Mouse (Mus musculus): ENCODE measurements at regions not wholly inside any gene's neighbourhood (a gene's known extent, or its start where the extent isn't known, plus 50 kb on each side); places are given as distances from the start of the nearest gene placed in this dataset.

DNA sequence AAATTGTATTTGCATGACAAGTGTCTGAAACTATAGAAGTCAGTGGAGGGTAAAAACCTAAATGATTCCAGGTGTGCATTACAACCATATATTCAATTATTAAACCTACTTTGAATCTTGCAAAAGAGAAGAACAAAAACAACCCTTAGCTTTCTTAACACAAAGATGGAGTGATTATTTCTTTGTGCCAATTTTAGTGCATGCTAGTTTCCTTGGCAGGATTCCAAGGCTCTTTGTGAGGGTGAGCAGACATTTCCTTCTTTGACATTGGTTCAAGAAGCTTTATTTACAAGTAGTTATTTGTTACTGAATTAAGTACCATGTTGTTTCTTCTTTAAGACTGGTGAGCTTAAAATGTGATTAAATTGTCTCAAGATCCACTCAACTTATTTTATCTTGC lies 401.2 kb downstream of the Col12a1 start:
- intact Hi-C loops (cut with DNase I) = no loop called here

DNA sequence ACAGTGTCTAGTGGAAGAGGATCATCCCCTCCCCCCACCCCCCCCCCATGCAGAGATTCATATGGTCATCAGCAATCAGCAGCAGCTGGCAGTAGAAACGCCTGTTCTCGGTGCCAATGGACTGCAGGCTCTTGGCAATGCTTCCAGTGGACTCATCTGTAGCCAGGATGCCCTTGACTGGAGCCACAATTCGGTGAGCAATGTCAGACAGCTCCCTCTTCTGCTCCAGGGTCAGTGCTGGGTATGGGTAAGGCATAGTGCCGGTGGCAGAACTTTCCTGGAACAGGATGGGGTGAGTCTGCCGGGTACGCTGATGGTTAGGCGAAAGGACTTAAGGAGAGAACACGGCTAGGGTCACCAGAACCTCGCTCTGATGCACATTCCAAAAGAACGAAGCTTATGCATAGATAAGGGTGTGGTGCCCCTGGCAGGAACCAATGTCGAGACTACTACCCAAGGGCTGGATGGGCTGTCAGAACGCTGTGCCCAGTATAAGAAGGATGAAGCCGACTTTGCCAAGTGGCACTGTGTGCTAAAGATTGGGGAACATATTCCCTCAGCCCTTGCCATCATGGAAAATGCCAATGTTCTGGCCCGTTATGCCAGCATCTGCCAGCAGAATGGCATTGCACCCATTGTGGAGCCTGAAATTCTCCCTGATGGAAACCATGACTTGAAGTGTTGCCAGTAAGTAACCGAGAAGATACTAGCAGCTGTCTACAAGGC lies 372.1 kb downstream of the Col12a1 start:
- intact Hi-C loops (cut with DNase I) = no loop called here
- DNase-seq = peak in 1 of 2 experiments; percentile 6

More for the DNA sequence above, 401.2 kb downstream of the Col12a1 start:
- no peak for DNase-seq

DNA sequence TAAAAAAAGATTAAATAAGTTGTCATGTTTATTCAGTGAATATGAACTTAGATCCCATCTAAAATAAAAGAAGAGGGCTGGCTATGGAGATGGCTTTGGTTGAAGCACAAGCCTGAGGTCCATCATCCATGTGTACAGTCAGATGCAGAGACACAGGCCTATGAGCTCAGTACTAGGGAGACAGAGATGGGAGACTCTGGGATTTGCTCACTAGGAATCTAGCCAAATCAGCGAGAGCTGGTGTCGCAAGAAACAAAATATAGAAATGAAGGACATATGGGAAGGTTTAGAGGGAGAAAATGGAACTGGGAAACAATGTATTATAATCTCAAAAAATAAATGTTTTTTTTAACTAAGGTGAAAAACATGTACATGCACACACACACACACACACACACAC lies 326.6 kb downstream of the Col12a1 start:
- intact Hi-C loops (cut with DNase I) = no loop called here
- no peak for DNase-seq

DNA sequence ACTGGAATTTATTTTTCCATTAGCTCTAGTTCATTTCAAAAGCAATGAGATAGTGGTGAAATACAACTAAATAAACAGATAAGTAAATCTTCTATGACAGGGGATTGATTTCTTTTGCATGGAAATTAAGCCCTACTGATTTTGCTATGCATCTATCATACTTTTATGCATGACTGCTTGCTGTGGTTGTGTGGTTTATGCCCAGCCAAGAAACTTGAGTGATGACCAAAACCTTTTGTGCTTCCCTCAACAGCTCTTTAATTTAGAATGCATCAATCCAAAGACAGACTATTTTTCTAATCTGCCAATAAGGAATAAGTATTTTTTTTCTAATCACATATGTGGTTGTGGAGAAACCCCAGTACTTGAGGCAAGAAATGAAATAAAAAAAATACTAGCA lies 303.6 kb downstream of the Col12a1 start:
- intact Hi-C loops (cut with DNase I) = no loop called here
- DNase-seq = no peak

DNA sequence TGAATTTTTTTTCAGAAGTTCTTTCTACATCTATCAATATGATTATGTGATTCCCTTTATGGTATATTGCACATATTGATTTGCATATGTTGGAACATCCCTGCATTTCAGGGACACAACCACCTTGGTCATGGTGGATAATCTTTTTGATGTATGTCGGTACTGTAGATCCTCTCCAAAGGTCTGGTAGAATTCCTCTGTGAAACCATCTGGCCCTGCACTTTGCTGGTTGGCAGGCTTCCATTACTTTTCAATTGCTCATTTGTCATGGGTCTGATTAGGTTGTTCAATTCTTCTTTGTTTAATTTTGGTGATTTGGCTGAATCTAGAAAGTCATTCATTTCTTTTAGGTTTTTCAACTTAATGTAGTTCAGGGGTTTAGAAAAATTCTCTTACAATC lies 288.2 kb downstream of the Col12a1 start:
- no peak for DNase-seq
- intact Hi-C loops (cut with DNase I) = no loop called here

GRCm38 (mm10) chr9:79437636-79438035 lies 281.0 kb downstream of the Col12a1 start:
- no peak for DNase-seq
- intact Hi-C loops (cut with DNase I) = no loop called here

DNA sequence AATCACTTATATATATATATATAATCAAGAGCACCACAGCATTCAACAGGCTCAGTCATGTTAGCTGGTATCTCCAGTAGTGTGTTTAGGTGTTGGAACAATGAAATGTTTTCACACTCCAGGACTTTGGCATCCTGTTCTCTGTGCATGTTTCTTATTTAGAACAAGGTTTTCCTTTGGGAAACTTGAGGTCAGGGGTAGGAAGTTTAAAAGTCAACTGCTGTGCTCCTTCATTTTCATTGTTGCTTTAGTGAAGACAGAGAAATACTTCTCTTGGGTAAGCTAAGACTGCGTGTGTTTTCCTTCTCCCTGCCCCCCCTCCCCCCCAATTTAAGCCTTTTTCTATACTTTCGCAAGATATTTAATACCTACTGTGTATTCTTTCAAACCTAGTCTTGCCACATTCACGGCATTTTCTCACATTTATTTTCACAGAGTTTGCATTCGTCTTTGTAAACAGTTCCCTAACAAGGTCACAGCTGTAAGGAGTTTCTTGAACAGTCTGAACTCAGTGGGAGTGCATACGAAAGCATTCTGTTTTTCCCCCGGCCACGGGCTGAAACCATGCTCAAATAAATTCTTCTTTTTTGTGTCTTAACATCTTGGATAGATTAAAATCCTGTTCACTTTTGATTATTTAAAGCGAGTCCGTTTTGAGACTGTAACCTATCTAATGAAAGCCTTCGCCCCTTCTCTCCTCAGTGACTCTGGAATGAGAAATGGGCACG lies 279.2 kb downstream of the Col12a1 start:
- intact Hi-C loops (cut with DNase I) = no loop called here
- DNase-seq = no peak

DNA sequence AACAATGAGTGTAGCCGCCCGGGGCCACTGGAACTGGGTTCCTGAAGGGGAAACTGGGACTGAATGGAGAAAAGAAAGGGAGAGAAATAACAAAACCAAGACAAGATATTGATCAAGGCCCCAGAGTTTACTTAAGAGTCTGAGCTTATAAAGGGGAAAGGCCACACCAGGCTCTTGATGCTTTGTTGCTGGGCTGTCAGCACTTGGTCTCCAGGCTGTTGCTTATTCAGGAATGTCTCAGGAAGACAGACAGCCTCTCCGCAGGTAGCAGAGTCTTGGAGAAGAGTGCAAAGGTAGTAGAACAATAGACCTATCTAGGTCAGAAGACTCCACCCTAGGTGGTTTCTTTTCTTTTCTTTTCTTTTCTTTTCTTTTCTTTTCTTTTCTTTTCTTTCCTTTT lies 263.4 kb downstream of the Col12a1 start:
- intact Hi-C loops (cut with DNase I) = no loop called here

GRCm38 (mm10) chr9:79479118-79479517 lies 239.5 kb downstream of the Col12a1 start:
- intact Hi-C loops (cut with DNase I) = no loop called here
- no peak for DNase-seq

More for the DNA sequence above, 263.4 kb downstream of the Col12a1 start:
- DNase-seq = no peak

GRCm38 (mm10) chr9:79500253-79500652 lies 218.4 kb downstream of the Col12a1 start:
- intact Hi-C loops (cut with DNase I) = no loop called here
- no peak for DNase-seq

- no peak for DNase-seq
- intact Hi-C loops (cut with DNase I) = no loop called here
Measured at GRCm38 (mm10) chr9:79502034-79502433, 216.6 kb downstream of the Col12a1 start.

DNA sequence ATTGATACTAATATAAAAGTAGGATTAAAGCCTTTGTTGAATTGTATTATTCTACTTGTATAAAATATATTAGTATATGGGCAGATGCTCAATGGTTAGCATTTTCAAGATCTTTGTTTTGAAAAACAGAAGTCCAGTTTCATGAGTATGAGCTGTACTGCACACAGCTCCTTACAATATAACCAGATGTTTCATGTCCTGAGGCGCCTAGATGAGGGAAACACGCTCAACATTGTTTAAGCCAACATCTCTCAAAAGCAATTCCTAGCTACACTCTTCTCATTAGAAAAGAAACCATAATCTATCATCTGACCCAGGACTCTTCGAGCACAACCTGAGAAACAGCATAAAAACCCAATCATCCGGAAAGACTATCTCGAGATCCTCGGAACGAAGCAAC lies 202.2 kb downstream of the Col12a1 start:
- no peak for DNase-seq
- intact Hi-C loops (cut with DNase I) = no loop called here

DNA sequence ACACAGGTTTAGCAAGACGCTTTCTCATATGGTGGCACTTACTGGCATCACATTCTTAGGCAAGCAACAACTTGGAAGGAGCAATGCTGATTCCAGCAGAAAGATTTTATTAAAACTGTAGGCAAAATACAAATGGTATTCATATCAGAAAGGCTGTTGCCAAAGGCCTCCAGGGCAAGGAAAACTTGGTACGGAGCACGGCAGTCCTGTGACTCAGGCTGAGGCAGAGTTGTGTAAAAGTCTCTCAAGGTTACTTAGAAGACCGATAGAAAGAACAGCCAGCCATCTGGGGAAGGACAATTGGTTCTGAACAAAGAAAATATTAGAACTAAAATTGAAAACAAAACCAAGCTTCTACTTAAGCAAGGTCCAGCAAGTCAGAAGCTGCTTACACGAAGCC lies 201.2 kb downstream of the Col12a1 start:
- intact Hi-C loops (cut with DNase I) = no loop called here
- no peak for DNase-seq

GRCm38 (mm10) chr9:79518640-79519039 lies 200.0 kb downstream of the Col12a1 start:
- intact Hi-C loops (cut with DNase I) = no loop called here
- DNase-seq = peak in 1 of 2 experiments; percentile 27

DNA sequence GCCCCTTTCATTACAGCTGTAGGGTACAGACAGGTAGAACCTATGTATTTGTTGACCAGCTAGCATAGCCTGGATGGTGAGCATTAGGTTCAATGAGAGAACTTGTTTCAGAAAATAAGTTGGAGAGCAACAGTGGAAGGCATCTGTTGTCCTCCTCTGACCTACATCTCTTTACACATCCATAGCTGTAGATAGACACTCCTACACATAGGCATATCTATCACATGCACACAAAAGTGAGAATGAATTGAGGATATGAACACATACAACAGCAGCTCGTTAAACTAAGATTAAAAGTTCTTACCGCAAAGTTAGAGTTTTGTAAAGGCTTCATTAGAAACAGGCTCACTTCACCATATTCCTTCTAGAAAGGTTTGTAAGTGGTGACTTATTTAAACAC lies 198.1 kb downstream of the Col12a1 start:
- no peak for DNase-seq
- intact Hi-C loops (cut with DNase I) = no loop called here

DNA sequence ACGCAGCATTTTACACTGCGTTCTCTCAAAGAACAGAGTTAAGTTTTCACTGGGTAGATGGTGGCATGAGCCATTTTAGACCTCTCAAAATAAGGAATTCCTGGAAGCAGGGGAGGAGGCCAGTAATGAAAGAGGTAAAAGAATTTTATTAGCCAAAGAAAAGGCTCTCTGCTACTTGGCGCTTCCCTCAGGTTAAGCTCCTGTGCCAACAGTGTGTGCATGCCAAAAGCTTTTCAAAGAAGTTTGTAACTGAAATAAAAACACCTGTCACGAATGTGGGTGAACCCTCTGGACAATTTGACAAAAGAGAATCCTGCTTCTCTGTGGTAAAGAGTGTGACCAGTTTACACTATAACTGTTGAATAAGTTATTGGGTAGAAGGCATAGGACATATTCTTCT lies 195.6 kb downstream of the Col12a1 start:
- peak in 1 of 2 experiments; percentile 3 for DNase-seq
- intact Hi-C loops (cut with DNase I) = no loop called here

- DNase-seq = no peak
- intact Hi-C loops (cut with DNase I) = no loop called here
Measured at GRCm38 (mm10) chr9:79525000-79525399, 193.6 kb downstream of the Col12a1 start.

DNA sequence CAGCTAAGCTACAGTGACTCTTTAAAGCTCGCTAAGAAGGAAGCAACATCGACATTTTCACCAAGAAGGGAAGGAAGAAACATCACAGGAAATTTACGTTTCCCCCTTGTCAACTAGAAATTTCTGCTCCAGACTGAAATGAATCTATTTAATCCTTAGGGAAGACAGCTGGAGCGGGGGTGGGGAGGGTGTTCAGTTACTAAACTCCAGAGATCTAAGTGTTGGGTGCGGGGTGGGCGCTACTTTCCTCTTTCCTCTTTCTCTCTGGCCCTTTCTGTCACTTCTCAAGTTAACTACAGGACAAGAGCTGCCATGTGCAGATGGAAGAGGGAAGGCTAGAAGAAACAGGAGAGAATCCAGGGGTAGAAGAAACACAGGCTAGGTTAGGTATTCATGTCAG lies 192.2 kb downstream of the Col12a1 start:
- no peak for DNase-seq
- intact Hi-C loops (cut with DNase I) = no loop called here

DNA sequence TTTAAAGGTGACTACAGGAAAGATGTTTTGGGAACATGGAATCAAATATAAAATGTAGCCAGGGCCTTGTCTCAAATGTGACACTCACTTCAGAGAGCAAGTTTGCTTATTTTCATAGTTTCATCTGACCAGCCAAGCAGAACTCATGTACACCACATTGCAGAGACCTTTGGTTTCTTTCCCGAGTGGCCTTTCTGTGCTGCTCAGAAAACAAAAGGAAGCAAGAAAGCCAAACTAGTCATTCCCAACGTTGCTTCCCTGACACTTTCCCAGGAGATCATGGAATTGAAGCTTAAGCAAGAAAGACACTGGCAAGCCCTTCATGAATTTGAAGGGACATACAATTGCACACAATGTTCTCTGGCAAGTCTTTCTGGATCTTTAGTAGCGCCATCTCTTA lies 191.3 kb downstream of the Col12a1 start:
- intact Hi-C loops (cut with DNase I) = no loop called here
- DNase-seq = no peak

Data from heart, postnatal 36 days (tissue).